Mouse (Mus musculus) embryonic facial prominence, embryonic 11.5 days (tissue): ENCODE measurements around the gene Clint1. TPM values are rescaled to one million over a fixed set of nuclear protein-coding genes. Genes with fewer than 3 reads are reported as not detected.

Experiments used
- ATAC-seq: fragments of 200-750 bp; cut with Nextera tagmentation; replicated peaks from 2 replicates; pipeline ENCODE4 v1.8.0; 2017; ENCODE audit warnings: low read depth; ENCODE audit not compliant: insufficient number of reproducible peaks, low FRiP score, low TSS enrichment
- DNase-seq: peaks from one replicate; pipeline ENCODE4 v3.0.0-alpha.2; 2015; ENCODE audit warnings: low spot score
- H3K27ac ChIP-seq: fragments of 300-500 bp; sonication (generic); replicated peaks from 2 replicates; pipeline ENCODE4 v1.5.1; 2014; ENCODE audit warnings: mild to moderate bottlenecking, low read depth, low read length, control low read depth
- H3K27me3 ChIP-seq: fragments of 300-500 bp; sonication (generic); 2 replicates; pipeline ENCODE4 v1.6.1; 2014; ENCODE audit warnings: mild to moderate bottlenecking, low read length, moderate library complexity, mixed read lengths; ENCODE audit not compliant: control insufficient read depth, insufficient read depth
- H3K36me3 ChIP-seq: fragments of 300-500 bp; sonication (generic); replicated peaks from 2 replicates; pipeline ENCODE4 v1.6.1; 2014; ENCODE audit warnings: low read depth, mild to moderate bottlenecking, low read length, moderate library complexity, mixed read lengths; ENCODE audit not compliant: control insufficient read depth, insufficient read depth
- H3K4me1 ChIP-seq: fragments of 300-500 bp; sonication (generic); 2 replicates; pipeline ENCODE4 v1.6.1; 2014; ENCODE audit warnings: low read length, mixed read lengths; ENCODE audit not compliant: control insufficient read depth, insufficient read depth
- H3K4me2 ChIP-seq: fragments of 300-500 bp; sonication (generic); 2 replicates; pipeline ENCODE4 v1.6.1; 2014; ENCODE audit warnings: low read depth, mild to moderate bottlenecking, control low read depth, low read length, moderate library complexity
- H3K4me3 ChIP-seq: fragments of 300-500 bp; sonication (generic); 2 replicates; pipeline ENCODE4 v1.5.1; 2014; ENCODE audit warnings: low read depth, low read length, control low read depth
- H3K9ac ChIP-seq: fragments of 300-500 bp; sonication (generic); replicated peaks from 2 replicates; pipeline ENCODE4 v1.6.1; 2014; ENCODE audit warnings: mild to moderate bottlenecking, control low read depth, low read length
- H3K9me3 ChIP-seq: fragments of 300-500 bp; sonication (generic); replicated peaks from 2 replicates; pipeline ENCODE4 v1.6.1; 2016; ENCODE audit warnings: mild to moderate bottlenecking, low read length, inconsistent platforms, mixed read lengths; ENCODE audit not compliant: control insufficient read depth
- whole genome bisulfite sequencing: fragments of 180-500 bp; shearing (Covaris S2); extraction: QIAGEN DNeasy Blood & Tissue Kit; methylation state at CpG from one replicate; pipeline ENCODE4 v1.1.7; 2014; 5-methylcytosine and 5-hydroxymethylcytosine counted together
- polyA plus RNA-seq: library from polyadenylated mRNA; unstranded; fragments of >200 nt; fragmentation: Nextera tagmentation; extraction: Ambion mirVana; gene quantifications from 2 replicates; pipeline ENCODE4 v1.2.1, GENCODE M21; 2014

Clint1 gene
- polyA plus RNA-seq, 1 experiment from 2014 or later = 71.2 TPM

DNA sequence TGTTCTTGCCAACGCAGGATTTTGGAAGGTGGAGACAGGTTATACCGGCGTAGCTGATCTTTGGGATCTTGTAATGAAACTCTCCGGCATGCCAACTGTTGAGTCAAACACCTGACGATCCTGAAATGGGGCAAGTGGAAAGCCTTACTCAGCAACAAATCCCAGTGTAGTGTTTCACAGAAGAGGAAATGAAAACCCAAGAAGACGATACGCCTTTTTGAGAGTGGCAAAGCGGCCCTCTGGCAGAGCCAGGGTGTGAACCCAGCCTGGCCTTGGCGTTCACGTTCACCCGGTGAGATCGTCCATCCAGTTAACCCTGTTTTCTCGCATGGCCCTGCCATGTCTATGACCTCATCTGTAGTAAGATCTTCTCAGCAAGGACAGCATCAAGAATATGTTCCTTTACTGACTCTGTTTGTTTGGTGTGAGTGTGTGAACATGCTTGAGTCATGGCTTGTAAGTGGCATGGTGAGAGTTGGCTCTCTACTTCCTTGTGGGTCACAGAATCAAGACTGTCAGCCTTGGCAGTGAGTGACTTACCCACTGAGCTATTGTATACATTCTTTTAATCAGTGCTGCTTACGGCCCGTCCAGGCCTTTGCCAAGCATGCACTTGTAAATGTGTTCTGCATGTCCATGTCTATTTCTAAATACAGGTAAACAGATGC is 20.2 kb upstream of the Clint1 start:
- DNase-seq (no peak), ATAC-seq (no peak)
- no peaks in the 10 kb centered on the region for H3K9me3 ChIP-seq
- H3K36me3 ChIP-seq = no peaks in the 10 kb centered on the region
- H3K4me2 ChIP-seq = no peak overlapping the region
- peaks cover 2% of the 10 kb centered on the region; the same call in 1 of the 2 replicates for H3K4me1 ChIP-seq
- H3K4me3 ChIP-seq = no peak overlapping the region
- no peak overlapping the region for H3K9ac ChIP-seq
- no peaks in the 10 kb centered on the region for H3K27me3 ChIP-seq
- 89% methylated on average over 15 of the region's 15 CpGs for WGBS
- no peak overlapping the region for H3K27ac ChIP-seq

DNA sequence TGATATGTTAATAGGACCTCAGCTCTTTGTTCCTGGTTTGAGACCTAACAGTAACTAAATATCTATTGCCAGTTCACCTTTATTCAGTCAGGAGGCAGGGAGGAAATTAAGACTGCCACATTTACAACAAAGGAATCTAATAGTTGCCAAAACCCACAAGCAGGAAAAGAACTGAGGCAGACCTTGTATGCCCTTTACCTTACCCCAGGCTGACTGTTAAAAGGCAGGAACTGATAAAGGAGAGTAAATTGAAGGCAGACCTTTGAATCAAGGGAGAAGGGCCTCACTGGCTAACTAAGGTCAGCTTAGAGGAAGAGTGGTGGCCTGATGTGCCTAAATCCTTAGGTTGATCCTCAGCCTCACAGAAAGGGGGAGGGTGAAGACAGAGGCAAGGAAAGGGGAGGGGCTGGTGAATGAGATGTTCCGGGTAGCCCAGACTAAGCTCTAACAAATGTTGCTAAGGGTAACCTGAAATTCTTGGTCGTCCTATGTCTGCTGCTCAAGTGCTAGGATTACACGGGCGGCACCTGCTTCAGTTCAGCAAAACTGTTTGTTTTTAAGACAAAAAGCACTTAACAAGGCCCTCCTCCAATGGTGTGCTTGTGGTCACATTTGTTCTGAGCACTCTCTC is 16.1 kb upstream of the Clint1 start:
- no peaks in the 10 kb centered on the region for H3K9me3 ChIP-seq
- peaks cover 2% of the 10 kb centered on the region; the same call in 1 of the 2 replicates for H3K4me1 ChIP-seq
- H3K27me3 ChIP-seq = no peaks in the 10 kb centered on the region
- H3K36me3 ChIP-seq = no peaks in the 10 kb centered on the region
- no peak overlapping the region for H3K27ac ChIP-seq
- no peak overlapping the region for H3K4me3 ChIP-seq
- ATAC-seq (no peak), DNase-seq (peak; percentile 52)
- H3K4me2 ChIP-seq = no peak overlapping the region
- WGBS = 22% methylated on average over 4 of the region's 4 CpGs
- no peak overlapping the region for H3K9ac ChIP-seq

GRCm38 (mm10) chr11:45837257-45837817 is 14.5 kb upstream of the Clint1 start:
- Histone ChIP-seq H3K4me3 (no peak overlapping the region), H3K27me3 (no peaks in the 10 kb centered on the region), H3K27ac (no peak overlapping the region), H3K9me3 (no peaks in the 10 kb centered on the region), H3K9ac (no peak overlapping the region), H3K4me1 (peaks cover 2% of the 10 kb centered on the region; the same call in 1 of the 2 replicates), H3K4me2 (no peak overlapping the region), H3K36me3 (no peaks in the 10 kb centered on the region)
- no peak for ATAC-seq
- DNase-seq = no peak
- 82% methylated on average over 5 of the region's 5 CpGs for WGBS

DNA sequence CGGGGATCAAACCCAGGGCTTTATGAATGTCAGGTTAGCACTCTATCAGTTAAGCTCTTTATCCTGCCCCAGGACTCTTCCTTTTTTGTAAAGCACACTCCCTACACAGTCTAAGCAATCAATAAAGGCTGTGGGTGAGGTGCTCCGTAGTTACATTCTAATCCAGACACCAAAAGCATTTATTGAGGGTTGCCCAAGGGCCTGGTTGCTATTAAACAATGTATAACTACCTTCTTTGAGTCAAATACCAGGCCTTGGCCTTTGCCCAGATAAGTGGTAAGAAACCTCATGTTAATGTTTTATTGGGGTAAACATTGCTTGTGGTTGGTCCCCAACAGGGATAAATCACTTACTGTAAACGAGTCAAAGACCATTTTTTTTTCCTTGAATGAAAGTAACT is 13.4 kb upstream of the Clint1 start:
- Histone ChIP-seq H3K9ac (no peak overlapping the region), H3K27ac (no peak overlapping the region), H3K4me1 (peaks cover 2% of the 10 kb centered on the region; the same call in 1 of the 2 replicates), H3K4me2 (no peak overlapping the region), H3K36me3 (no peaks in the 10 kb centered on the region), H3K27me3 (no peaks in the 10 kb centered on the region), H3K4me3 (no peak overlapping the region), H3K9me3 (no peaks in the 10 kb centered on the region)
- DNase-seq (no peak), ATAC-seq (no peak)
- WGBS = 75% methylated on average over 3 of the region's 3 CpGs

GRCm38 (mm10) chr11:45840332-45840731 is 11.5 kb upstream of the Clint1 start:
- Histone ChIP-seq H3K9me3 (no peaks in the 10 kb centered on the region), H3K36me3 (no peaks in the 10 kb centered on the region), H3K27me3 (no peaks in the 10 kb centered on the region), H3K9ac (no peak overlapping the region), H3K4me1 (peaks cover 2% of the 10 kb centered on the region; the same call in 1 of the 2 replicates), H3K4me2 (no peak overlapping the region), H3K4me3 (no peak overlapping the region), H3K27ac (no peak overlapping the region)
- 86% methylated on average over 3 of the region's 3 CpGs for WGBS
- no peak for ATAC-seq
- DNase-seq = no peak

GRCm38 (mm10) chr11:45846008-45846407 is 5.8 kb upstream of the Clint1 start:
- WGBS = 30% methylated on average over 3 of the region's 3 CpGs
- Histone ChIP-seq H3K4me3 (no peak overlapping the region), H3K27ac (no peak overlapping the region), H3K9me3 (no peaks in the 10 kb centered on the region), H3K4me2 (no peak overlapping the region), H3K9ac (no peak overlapping the region), H3K36me3 (no peaks in the 10 kb centered on the region), H3K27me3 (no peaks in the 10 kb centered on the region), H3K4me1 (no peaks in the 10 kb centered on the region)
- no peak for DNase-seq
- ATAC-seq = no peak

- Histone ChIP-seq H3K4me3 (no peak overlapping the region), H3K36me3 (no peaks in the 10 kb centered on the region), H3K9ac (no peak overlapping the region), H3K4me1 (no peaks in the 10 kb centered on the region), H3K27me3 (no peaks in the 10 kb centered on the region), H3K9me3 (no peaks in the 10 kb centered on the region), H3K27ac (no peak overlapping the region), H3K4me2 (no peak overlapping the region)
- DNase-seq (no peak), ATAC-seq (no peak)
- 64% methylated on average over 7 of the region's 7 CpGs for WGBS
Observed at GRCm38 (mm10) chr11:45847548-45847947, 4.3 kb upstream of the Clint1 start.

- no peaks in the 10 kb centered on the region for H3K9me3 ChIP-seq
- H3K4me1 ChIP-seq = no peaks in the 10 kb centered on the region
- H3K4me2 ChIP-seq = no peak overlapping the region
- no peak overlapping the region for H3K27ac ChIP-seq
- no peaks in the 10 kb centered on the region for H3K27me3 ChIP-seq
- 86% methylated on average over 12 of the region's 12 CpGs for WGBS
- ATAC-seq = no peak
- H3K36me3 ChIP-seq = no peaks in the 10 kb centered on the region
- DNase-seq = no peak
- no peak overlapping the region for H3K9ac ChIP-seq
- H3K4me3 ChIP-seq = no peak overlapping the region
Observed at GRCm38 (mm10) chr11:45848253-45848652, 3.6 kb upstream of the Clint1 start.
